In genomic region chr16:65739652-65740051, GRCm38 (mm10) we compare ENCODE assay signal across 23 mouse cellular contexts.
DNase-seq lines count a peak whose midpoint lies in the region; ATAC-seq and TF ChIP-seq lines count a peak whose summit lies in the region.
"Had no signal": no experiment of that assay in that cellular context is flagged by ENCODE, and none has a peak within 500 bp of the region (broad histone marks: within the 10 kb centered on the region; RNA-seq: fewer than 3 reads in every experiment).

No protein-coding gene starts in this region.

- no peaks in the 10 kb centered on the region for H3K9me3 ChIP-seq in liver, postnatal 0 days (ENCODE audit: low read length)
- no peaks in the 10 kb centered on the region for H3K9me3 ChIP-seq in intestine, embryonic 15.5 days
- H3K9me3 ChIP-seq: embryonic facial prominence, embryonic 13.5 days; embryonic facial prominence, embryonic 15.5 days; forebrain, embryonic 10.5 days; forebrain, embryonic 12.5 days had no signal

- H3K9ac ChIP-seq in liver, postnatal 0 days (replicated peaks) = no peak overlapping the region
- no peak overlapping the region for H3K9ac ChIP-seq in intestine, embryonic 15.5 days
- H3K9ac ChIP-seq: embryonic facial prominence, embryonic 13.5 days; embryonic facial prominence, embryonic 15.5 days; forebrain, embryonic 12.5 days had no signal

- no peak for TF ChIP-seq EP300 in liver, postnatal 0 days (IDR thresholded peaks at IDR 0.05; ENCODE audit: low read depth)

- H3K4me1 ChIP-seq in liver, postnatal 0 days (ENCODE audit: insufficient read depth) = no peaks in the 10 kb centered on the region
- no peaks in the 10 kb centered on the region for H3K4me1 ChIP-seq in intestine, embryonic 15.5 days (replicated peaks)
- H3K4me1 ChIP-seq: embryonic facial prominence, embryonic 13.5 days; embryonic facial prominence, embryonic 15.5 days; forebrain, embryonic 10.5 days; forebrain, embryonic 12.5 days had no signal

- H3K36me3 ChIP-seq in liver, postnatal 0 days (replicated peaks; ENCODE audit: insufficient read depth, low read length) = no peaks in the 10 kb centered on the region
- H3K36me3 ChIP-seq in intestine, embryonic 15.5 days = no peaks in the 10 kb centered on the region
- H3K36me3 ChIP-seq: embryonic facial prominence, embryonic 13.5 days; embryonic facial prominence, embryonic 15.5 days; forebrain, embryonic 10.5 days; forebrain, embryonic 12.5 days had no signal

- no peaks in the 10 kb centered on the region for H3K27me3 ChIP-seq in liver, postnatal 0 days (ENCODE audit: insufficient read depth, low read length)
- H3K27me3 ChIP-seq in intestine, embryonic 15.5 days (replicated peaks) = no peaks in the 10 kb centered on the region
- H3K27me3 ChIP-seq: embryonic facial prominence, embryonic 13.5 days; embryonic facial prominence, embryonic 15.5 days; forebrain, embryonic 12.5 days had no signal

- H3K4me3 ChIP-seq in liver, postnatal 0 days (ENCODE audit: low read depth, low read length) = no peak overlapping the region
- no peak overlapping the region for H3K4me3 ChIP-seq in intestine, embryonic 15.5 days (replicated peaks)
- H3K4me3 ChIP-seq: embryonic facial prominence, embryonic 13.5 days; embryonic facial prominence, embryonic 15.5 days; erythroblast, embryonic 14.5 days; forebrain, embryonic 10.5 days; forebrain, embryonic 12.5 days had no signal

- no peak for DNase-seq in liver, postnatal 0 days
- no peak for DNase-seq in liver
- DNase-seq: adrenal gland, adult 2 months; adrenal gland, postnatal 10 days; adrenal gland, postnatal 25 days; cerebellum, adult 11 months; cerebellum, adult 18-20 months; cerebellum, adult 8-10 months; cerebellum, adult 9-11 months; cerebellum, postnatal 14 days; cerebellum, postnatal 36 days; embryo, embryonic 11 days had no signal

- peak; percentile 29; the same call in 1 of the 2 replicates for ATAC-seq in liver, postnatal 0 days
- ATAC-seq in granulocyte monocyte progenitor cell, adult 5-6 weeks (replicated peaks; ENCODE audit: poor library complexity, severe bottlenecking) = peak; percentile 100
- ATAC-seq in megakaryocyte, adult 5-6 weeks (ENCODE audit: poor library complexity, severe bottlenecking) = peak; percentile 98
- peak; percentile 89 for ATAC-seq in monocyte, adult 5-6 weeks (replicated peaks; ENCODE audit: insufficient number of reproducible peaks, low FRiP score, low TSS enrichment, poor library complexity, severe bottlenecking)
- ATAC-seq in intestine, embryonic 15.5 days = no peak
- ATAC-seq in frontal cortex, adult (ENCODE audit: low TSS enrichment) = no peak; the same call in 1 of the 2 replicates
- ATAC-seq: forebrain, embryonic 14.5 days had no signal

- WGBS in liver, postnatal 0 days (ENCODE audit: insufficient replicate concordance) = 54% methylated on average over 3 of the region's 3 CpGs
- WGBS in intestine, embryonic 15.5 days = 86% methylated on average over 3 of the region's 3 CpGs

- no peak for TF ChIP-seq CTCF in liver, postnatal 0 days (IDR thresholded peaks at IDR 0.05; ENCODE audit: low read depth)

- no peak overlapping the region for H3K27ac ChIP-seq in liver, postnatal 0 days (ENCODE audit: low read depth)
- H3K27ac ChIP-seq in intestine, embryonic 15.5 days = no peak overlapping the region
- H3K27ac ChIP-seq: embryonic facial prominence, embryonic 13.5 days; embryonic facial prominence, embryonic 15.5 days; forebrain, embryonic 10.5 days; forebrain, embryonic 12.5 days had no signal

- H3K4me2 ChIP-seq in liver, postnatal 0 days (ENCODE audit: low read depth, low read length) = no peak overlapping the region
- H3K4me2 ChIP-seq in intestine, embryonic 15.5 days (replicated peaks) = no peak overlapping the region
- H3K4me2 ChIP-seq: embryonic facial prominence, embryonic 13.5 days; embryonic facial prominence, embryonic 15.5 days; forebrain, embryonic 12.5 days had no signal

Comparison
In these comparisons a context has a peak if more than half of its experiments do, and no peak if none do; other contexts are left out.
1. ATAC-seq: peak in liver, postnatal 0 days (single experiment), granulocyte monocyte progenitor cell, adult 5-6 weeks (single experiment), megakaryocyte, adult 5-6 weeks (single experiment) and monocyte, adult 5-6 weeks (single experiment); none in intestine, embryonic 15.5 days (single experiment) and frontal cortex, adult (single experiment).